8 mouse cellular contexts compared by ENCODE assay signal in the genomic region with DNA sequence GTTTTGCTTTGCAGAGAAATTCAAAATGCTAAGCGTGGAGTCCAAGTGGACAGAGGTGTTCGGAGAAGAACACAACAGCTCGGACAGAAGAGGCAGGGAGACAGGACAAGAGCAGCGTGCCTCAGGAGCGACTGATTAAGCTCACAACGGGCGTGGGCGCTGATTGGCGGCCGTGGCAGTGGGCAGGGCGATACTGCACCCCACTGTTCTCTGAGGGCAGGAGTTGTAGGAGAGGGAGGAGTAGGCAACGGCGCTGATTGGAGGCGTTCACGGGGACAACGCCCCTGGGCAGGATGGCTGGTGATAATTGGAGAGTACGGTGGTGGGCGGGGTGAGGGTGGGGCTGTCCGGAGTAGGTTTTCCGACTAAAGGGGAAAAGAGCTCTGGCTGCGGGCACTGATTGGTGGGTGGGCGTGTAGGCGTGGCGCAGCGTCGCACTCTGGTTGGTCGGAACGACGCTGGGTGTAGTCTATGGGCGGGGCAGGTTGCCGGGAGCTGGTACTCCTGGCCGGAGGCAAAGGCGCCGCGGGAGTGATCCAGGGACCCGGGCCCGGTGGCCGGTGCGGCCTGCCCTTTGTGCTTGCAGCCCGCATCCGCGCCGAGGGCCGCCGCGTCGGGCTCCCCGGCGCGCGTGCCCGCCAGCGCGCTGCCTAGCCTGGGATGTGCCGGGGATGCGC. TPM values are rescaled to one million over a fixed set of nuclear protein-coding genes. Genes with fewer than 3 reads are reported as not detected.
DNase-seq lines count a peak whose midpoint lies in the region; ATAC-seq and TF ChIP-seq lines count a peak whose summit lies in the region.

Rps6ka2 (plus strand) TSS at position 489 of the 677 bp plus-strand sequence.

- under 1% methylated on average over 45 of the region's 56 CpGs for WGBS in heart, embryonic 11.5 days (ENCODE audit: insufficient replicate concordance)
- WGBS in kidney, embryonic 16.5 days, result under 1% methylated on average over 56 of the region's 56 CpGs
- under 1% methylated on average over 56 of the region's 56 CpGs for WGBS in liver, adult 2 months

- DNase-seq in B cell, adult 2 months, result peak; percentile 92 to 95
- peak; percentile 100 for DNase-seq in brain, embryonic 14.5 days (ENCODE audit: low read depth)
- DNase-seq in liver, adult 2 months (ENCODE audit: extremely low read depth, low read depth, low spot score), result peak; percentile 90
- DNase-seq in splenic B cell, adult 2 months (ENCODE audit: low read depth, low spot score), result peak; percentile 98

- H3K4me2 ChIP-seq in heart, embryonic 11.5 days, result peak within 1 kb of the TSS; percentile 87
- peak within 1 kb of the TSS; percentile 79 for H3K4me2 ChIP-seq in kidney, embryonic 16.5 days (replicated peaks; ENCODE audit: low read depth, low read length)
- H3K4me2 ChIP-seq in myocyte (ENCODE audit: low read depth), result peak within 1 kb of the TSS; percentile 99

- peak; percentile 92 for TF ChIP-seq POLR2A in brain, embryonic 14.5 days (IDR thresholded peaks at IDR 0.05; ENCODE audit: borderline replicate concordance, extremely low read depth, insufficient read depth, insufficient read length, poor library complexity, severe bottlenecking)
- TF ChIP-seq POLR2A in liver, adult 2 months (IDR thresholded peaks at IDR 0.05; ENCODE audit: extremely low read depth, insufficient read depth, low read length), result peak; percentile 52; the same call in 1 of the 2 replicates
- peak; percentile 85 for TF ChIP-seq POLR2A in myocyte (IDR thresholded peaks at IDR 0.05; ENCODE audit: insufficient read length, low read depth)

- H3K4me3 ChIP-seq in erythroblast, embryonic 14.5 days (replicated peaks), result peak within 1 kb of the TSS; percentile 61
- peak within 1 kb of the TSS; percentile 92 for H3K4me3 ChIP-seq in heart, embryonic 11.5 days (ENCODE audit: low read depth, low read length)
- peak within 1 kb of the TSS; percentile 84 for H3K4me3 ChIP-seq in kidney, embryonic 16.5 days (ENCODE audit: low read length)
- peak within 1 kb of the TSS; percentile 62 for H3K4me3 ChIP-seq in liver, adult 2 months (ENCODE audit: insufficient read depth, low read depth, low read length)
- peak within 1 kb of the TSS; percentile 85 for H3K4me3 ChIP-seq in myocyte

- H3K4me1 ChIP-seq in erythroblast, embryonic 14.5 days (ENCODE audit: control insufficient read depth), result peaks cover 28% of the 10 kb centered on the region
- peaks cover 29% of the 10 kb centered on the region for H3K4me1 ChIP-seq in heart, embryonic 11.5 days (ENCODE audit: control insufficient read depth, insufficient read depth, low read length)
- peaks cover 32% of the 10 kb centered on the region for H3K4me1 ChIP-seq in kidney, embryonic 16.5 days (ENCODE audit: insufficient read depth, low read length)
- H3K4me1 ChIP-seq in liver, adult 2 months (ENCODE audit: control insufficient read depth, insufficient read depth, low read length), result peaks cover 2% of the 10 kb centered on the region; the same call in 1 of the 2 replicates

- peaks cover 30% of the 10 kb centered on the region for H3K27me3 ChIP-seq in erythroblast, embryonic 14.5 days (ENCODE audit: control insufficient read depth)
- H3K27me3 ChIP-seq in heart, embryonic 11.5 days (ENCODE audit: control insufficient read depth, insufficient read depth, low read length), result no peaks in the 10 kb centered on the region
- H3K27me3 ChIP-seq in kidney, embryonic 16.5 days (ENCODE audit: insufficient read depth, low read length), result no peaks in the 10 kb centered on the region
- no peaks in the 10 kb centered on the region; the same call in 1 of the 2 replicates for H3K27me3 ChIP-seq in liver, adult 2 months (ENCODE audit: control insufficient read depth, insufficient read depth, low read length)
- H3K27me3 ChIP-seq in myocyte (ENCODE audit: control insufficient read depth, insufficient read depth, insufficient read length), result no peaks in the 10 kb centered on the region
- H3K27me3 ChIP-seq in splenic B cell, adult 2 months (ENCODE audit: control insufficient read depth, insufficient read depth, low read length, poor library complexity, severe bottlenecking), result no peaks in the 10 kb centered on the region

- peak; percentile 99 for ATAC-seq in heart, embryonic 11.5 days (replicated peaks; ENCODE audit: insufficient number of reproducible peaks, low FRiP score, low TSS enrichment)
- peak; percentile 100 for ATAC-seq in kidney, embryonic 16.5 days (ENCODE audit: low FRiP score, low TSS enrichment)

- H3ac ChIP-seq in myocyte (ENCODE audit: control insufficient read depth, insufficient read length), result peak within 1 kb of the TSS; percentile 1

- no peaks in the 10 kb centered on the region; the same call in 1 of the 2 replicates for H3K9me3 ChIP-seq in erythroblast, embryonic 14.5 days (ENCODE audit: control insufficient read depth, low read length)
- no peaks in the 10 kb centered on the region for H3K9me3 ChIP-seq in heart, embryonic 11.5 days (replicated peaks; ENCODE audit: control insufficient read depth, low read length)
- H3K9me3 ChIP-seq in kidney, embryonic 16.5 days (ENCODE audit: low read length), result no peaks in the 10 kb centered on the region

- H3K36me3 ChIP-seq in erythroblast, embryonic 14.5 days (ENCODE audit: control insufficient read depth), result no peaks in the 10 kb centered on the region
- H3K36me3 ChIP-seq in heart, embryonic 11.5 days (ENCODE audit: control insufficient read depth, insufficient read depth, low read length), result no peaks in the 10 kb centered on the region
- H3K36me3 ChIP-seq in kidney, embryonic 16.5 days (ENCODE audit: insufficient read depth, low read length), result no peaks in the 10 kb centered on the region
- no peaks in the 10 kb centered on the region for H3K36me3 ChIP-seq in liver, adult 2 months (ENCODE audit: control insufficient read depth, insufficient read depth, low read length)
- no peaks in the 10 kb centered on the region for H3K36me3 ChIP-seq in myocyte (ENCODE audit: control insufficient read depth, insufficient read depth)
- no peaks in the 10 kb centered on the region for H3K36me3 ChIP-seq in splenic B cell, adult 2 months (ENCODE audit: control insufficient read depth, insufficient read depth, low read length, poor library complexity, severe bottlenecking)

- no peaks in the 10 kb centered on the region for H3K79me2 ChIP-seq in liver, adult 2 months (ENCODE audit: control insufficient read depth, insufficient read depth, low read length)
- H3K79me2 ChIP-seq in myocyte (ENCODE audit: control insufficient read depth, insufficient read depth), result peaks cover 43% of the 10 kb centered on the region

- peak within 1 kb of the TSS; percentile 82 for H3K9ac ChIP-seq in heart, embryonic 11.5 days (ENCODE audit: low read depth, low read length)
- H3K9ac ChIP-seq in kidney, embryonic 16.5 days (replicated peaks; ENCODE audit: low read length), result peak within 1 kb of the TSS; percentile 79
- peak within 1 kb of the TSS; percentile 36 for H3K9ac ChIP-seq in liver, adult 2 months (ENCODE audit: low read depth, low read length)

- TF ChIP-seq CTCF in brain, embryonic 14.5 days (IDR thresholded peaks at IDR 0.05; ENCODE audit: borderline replicate concordance, extremely low read depth, insufficient read depth, insufficient read length), result no peak
- TF ChIP-seq CTCF in liver, adult 2 months (IDR thresholded peaks at IDR 0.05; ENCODE audit: low read depth, low read length), result no peak

- peak within 1 kb of the TSS; percentile 91 for H3K27ac ChIP-seq in heart, embryonic 11.5 days (ENCODE audit: low read depth, low read length)
- H3K27ac ChIP-seq in kidney, embryonic 16.5 days (ENCODE audit: low read length), result peak within 1 kb of the TSS; percentile 94
- peak within 1 kb of the TSS; percentile 52 for H3K27ac ChIP-seq in liver, adult 2 months (replicated peaks; ENCODE audit: insufficient read depth, low read depth, low read length)

TF ChIP-seq in myocyte, 11 proteins besides CTCF, POLR2A, EP300 and RAD21:
- TF ChIP-seq POLR2AphosphoS2 (IDR thresholded peaks at IDR 0.05; ENCODE audit: insufficient read length, low read depth) (peak; percentile 96), TCF12 (IDR thresholded peaks at IDR 0.05; ENCODE audit: insufficient read depth, poor library complexity, severe bottlenecking) (no peak)
TF ChIP-seq in myocyte: peak in this region for 1.

RNA-seq across cellular contexts. Expression of gene Rps6ka2, which starts in this region (rescaled TPM):
- 30.3 and 33.3 TPM in 2 replicates for polyA plus RNA-seq in brain, embryonic 14.5 days (2012; rRNA removed)
- 0.03 TPM in 1 of 2 replicates, not detected in the other for polyA plus RNA-seq in erythroblast, embryonic 14.5 days (2012)
- polyA plus RNA-seq in heart, embryonic 11.5 days (2014; fragmentation: Nextera tagmentation; extraction: Ambion mirVana), result 45.3 and 56.0 TPM in 2 replicates
- 18.7 and 22.5 TPM in 2 replicates for polyA plus RNA-seq in kidney, embryonic 16.5 days (2015; fragmentation: Nextera tagmentation; extraction: Ambion mirVana)
- 0.74 and 1.3 TPM in 2 replicates for total RNA-seq in liver, adult 2 months (2014; rRNA removed)
- polyA plus RNA-seq in liver, adult 2 months (2012; rRNA removed), result 0.56 and 0.72 TPM in 2 replicates
- polyA plus RNA-seq in myocyte (2012; fragmentation: generic; extraction: Trizol), result 56.9 TPM

Comparison
In these comparisons a context has a peak if more than half of its experiments do, and no peak if none do; other contexts are left out.
1. Peak in every context shown above with its lines: DNase-seq, ATAC-seq, H3K4me3 ChIP-seq and H3K27ac ChIP-seq.
2. RNA of gene Rps6ka2 (polyA plus RNA-seq): 56.9 TPM in myocyte (single experiment), 45.3 to 56.0 TPM in heart, embryonic 11.5 days, 30.3 to 33.3 TPM in brain, embryonic 14.5 days and 18.7 to 22.5 TPM in kidney, embryonic 16.5 days; 0.56 to 0.72 TPM in liver, adult 2 months and 0.03 TPM in erythroblast, embryonic 14.5 days; every median in the first group is over 10 times any median in the second.